Mouse (Mus musculus): ENCODE results near the gene Olfr71.

DNA sequence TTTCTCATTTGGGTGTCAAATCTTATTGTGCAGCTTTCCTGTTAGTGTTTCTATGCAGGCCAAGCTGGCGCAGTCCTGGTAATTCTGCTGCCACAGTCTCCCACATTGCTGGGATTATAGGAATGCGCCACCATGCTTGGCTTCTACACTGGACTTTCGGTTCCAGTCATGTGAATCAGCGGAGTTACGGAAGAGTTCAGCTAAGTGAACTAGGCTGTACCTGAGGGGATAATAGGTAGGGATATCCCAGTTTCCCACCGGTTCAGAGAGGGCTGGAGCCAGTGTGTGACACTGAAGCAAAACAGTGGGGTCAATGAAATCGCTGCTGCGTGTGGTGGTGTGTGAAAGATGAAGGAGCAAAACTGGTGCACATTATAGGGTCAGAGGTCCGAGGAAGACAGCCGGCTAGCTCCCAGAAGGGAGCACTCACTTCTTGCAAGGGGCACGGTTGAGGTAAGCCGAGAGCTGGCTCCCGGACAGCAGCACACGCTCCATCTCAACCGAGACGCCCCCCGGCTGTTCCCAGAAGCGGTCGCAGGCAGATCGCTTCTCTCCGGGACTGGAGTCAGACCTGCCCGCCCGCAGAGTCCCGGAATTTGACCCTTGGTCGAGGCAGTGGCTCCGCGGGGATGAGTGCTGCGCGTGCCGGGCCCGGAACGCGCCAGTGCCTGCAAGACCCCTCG, 54.3 kb downstream of the Olfr71 start:
- TF ChIP-seq POLR2A (IDR thresholded peaks at IDR 0.05; ENCODE audit: low read depth, low read length) (no peak), CTCF (IDR thresholded peaks at IDR 0.05; ENCODE audit: extremely low read depth, insufficient read length, insufficient replicate concordance, low read depth, low read length) (no peak)

Data from small intestine, adult 2 months (tissue).